Comparison of ENCODE assay signal across 17 mouse cellular contexts in the genomic region with DNA sequence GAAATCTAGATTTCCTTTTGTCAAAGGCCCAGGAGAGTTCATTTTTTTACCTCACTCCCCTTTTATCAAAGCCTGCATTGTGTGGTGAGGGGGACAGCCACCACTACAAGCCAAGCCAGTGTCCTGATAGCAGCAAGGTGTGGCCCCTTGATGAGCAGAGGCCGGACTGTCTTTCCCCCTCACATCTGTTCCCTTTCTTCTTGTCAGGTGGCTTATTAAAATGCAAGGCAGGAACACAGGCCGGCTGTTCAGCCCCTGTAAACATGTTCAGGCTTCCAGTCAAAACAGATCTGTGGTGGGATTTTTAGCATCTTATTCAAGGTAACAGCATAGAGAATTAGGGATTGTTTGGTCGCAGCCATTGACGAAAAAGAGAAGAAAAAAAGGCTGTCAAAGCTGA.
A peak's percentile ranks its signal among the peaks of the same experiment; 100 is the strongest.
DNase-seq lines count a peak whose midpoint lies in the region; ATAC-seq lines count a peak whose summit lies in the region.
"Had no signal": no experiment of that assay in that cellular context is flagged by ENCODE, and none has a peak within 500 bp of the region (broad histone marks: within the 10 kb centered on the region; RNA-seq: fewer than 3 reads in every experiment).

No protein-coding gene starts in this region.

- DNase-seq in forebrain, embryonic 10.5 days (ENCODE audit: extremely low spot score, low spot score): no peak
- peak; percentile 65 for DNase-seq in forebrain, embryonic 14.5 days (ENCODE audit: low spot score)
- DNase-seq in testis, postnatal 10 days (ENCODE audit: low spot score): no peak
- no peak for DNase-seq in right cerebral cortex, postnatal 25 days
- DNase-seq in layer of hippocampus, adult 9-11 months: no peak
- DNase-seq: adrenal gland, adult 8-10 months; cerebellum, adult 8-10 months; kidney, adult 8-10 months; kidney, postnatal 4 days; liver, embryonic 13.5 days; right cerebral cortex, postnatal 4 days had no signal

- H3K9ac ChIP-seq in forebrain, embryonic 14.5 days (ENCODE audit: low read length): no peak overlapping the region
- H3K9ac ChIP-seq in hindbrain, embryonic 16.5 days (ENCODE audit: low read depth, low read length): 0 out of 2 replicates have a peak overlapping the region, but pooled peaks have one; percentile 16
- H3K9ac ChIP-seq in midbrain, embryonic 16.5 days (ENCODE audit: low read depth, low read length): no peak overlapping the region; the same call in 1 of the 2 replicates
- H3K9ac ChIP-seq: embryonic facial prominence, embryonic 15.5 days; heart, embryonic 13.5 days; liver, embryonic 13.5 days had no signal

- H3K36me3 ChIP-seq in forebrain, embryonic 10.5 days (replicated peaks): no peaks in the 10 kb centered on the region
- no peaks in the 10 kb centered on the region for H3K36me3 ChIP-seq in forebrain, embryonic 14.5 days (ENCODE audit: control insufficient read depth, insufficient read depth, low read length)
- no peaks in the 10 kb centered on the region for H3K36me3 ChIP-seq in hindbrain, embryonic 16.5 days (ENCODE audit: control insufficient read depth, insufficient read depth, low read length)
- H3K36me3 ChIP-seq in midbrain, embryonic 16.5 days (ENCODE audit: control insufficient read depth, insufficient read depth, low read length): no peaks in the 10 kb centered on the region
- H3K36me3 ChIP-seq: embryonic facial prominence, embryonic 15.5 days; limb, embryonic 10.5 days; liver, embryonic 13.5 days had no signal

- no peaks in the 10 kb centered on the region for H3K27me3 ChIP-seq in forebrain, embryonic 10.5 days (ENCODE audit: poor library complexity, severe bottlenecking)
- no peaks in the 10 kb centered on the region for H3K27me3 ChIP-seq in forebrain, embryonic 14.5 days (replicated peaks; ENCODE audit: control insufficient read depth, insufficient read depth, low read length)
- H3K27me3 ChIP-seq in hindbrain, embryonic 16.5 days (replicated peaks; ENCODE audit: control insufficient read depth, insufficient read depth, low read length): no peaks in the 10 kb centered on the region
- no peaks in the 10 kb centered on the region for H3K27me3 ChIP-seq in midbrain, embryonic 16.5 days (ENCODE audit: control insufficient read depth, insufficient read depth, low read depth, low read length)
- H3K27me3 ChIP-seq: embryonic facial prominence, embryonic 15.5 days; heart, embryonic 13.5 days; liver, embryonic 13.5 days had no signal

- H3K27ac ChIP-seq in forebrain, embryonic 10.5 days: peak overlapping the region; percentile 54
- peak overlapping the region; percentile 68 for H3K27ac ChIP-seq in forebrain, embryonic 14.5 days (ENCODE audit: low read depth, low read length)
- peak overlapping the region; percentile 61 for H3K27ac ChIP-seq in hindbrain, embryonic 16.5 days (ENCODE audit: low read depth, low read length)
- H3K27ac ChIP-seq in midbrain, embryonic 16.5 days (ENCODE audit: low read length): peak overlapping the region; percentile 61
- H3K27ac ChIP-seq: embryonic facial prominence, embryonic 15.5 days; heart, embryonic 13.5 days; limb, embryonic 10.5 days; liver, embryonic 13.5 days had no signal

- H3K9me3 ChIP-seq in forebrain, embryonic 10.5 days: no peaks in the 10 kb centered on the region
- no peaks in the 10 kb centered on the region for H3K9me3 ChIP-seq in forebrain, embryonic 14.5 days (replicated peaks; ENCODE audit: control insufficient read depth, low read length)
- H3K9me3 ChIP-seq in hindbrain, embryonic 16.5 days (ENCODE audit: control insufficient read depth, low read length): no peaks in the 10 kb centered on the region
- no peaks in the 10 kb centered on the region for H3K9me3 ChIP-seq in midbrain, embryonic 16.5 days (replicated peaks; ENCODE audit: control insufficient read depth, low read length, poor library complexity, severe bottlenecking)
- H3K9me3 ChIP-seq: embryonic facial prominence, embryonic 15.5 days; heart, embryonic 13.5 days; limb, embryonic 10.5 days; liver, embryonic 13.5 days had no signal

- H3K4me1 ChIP-seq in forebrain, embryonic 10.5 days: peaks cover 27% of the 10 kb centered on the region
- H3K4me1 ChIP-seq in forebrain, embryonic 14.5 days (ENCODE audit: control insufficient read depth, insufficient read depth, low read length): peaks cover 30% of the 10 kb centered on the region
- H3K4me1 ChIP-seq in hindbrain, embryonic 16.5 days (ENCODE audit: control insufficient read depth, insufficient read depth, low read depth, low read length): peaks cover 20% of the 10 kb centered on the region
- H3K4me1 ChIP-seq in midbrain, embryonic 16.5 days (ENCODE audit: control insufficient read depth, insufficient read depth, low read length): peaks cover 34% of the 10 kb centered on the region
- H3K4me1 ChIP-seq: liver, embryonic 13.5 days had no signal

- WGBS in forebrain, embryonic 10.5 days: 51% methylated on average over 4 of the region's 4 CpGs
- WGBS in forebrain, embryonic 14.5 days: 2% methylated on average over 4 of the region's 4 CpGs
- 16% methylated on average over 4 of the region's 4 CpGs for WGBS in hindbrain, embryonic 16.5 days
- 13% methylated on average over 4 of the region's 4 CpGs for WGBS in midbrain, embryonic 16.5 days

- H3K4me3 ChIP-seq in forebrain, embryonic 10.5 days: no peak overlapping the region
- H3K4me3 ChIP-seq in forebrain, embryonic 14.5 days (ENCODE audit: low read depth, low read length): no peak overlapping the region
- H3K4me3 ChIP-seq in hindbrain, embryonic 16.5 days (ENCODE audit: low read length): no peak overlapping the region
- no peak overlapping the region for H3K4me3 ChIP-seq in midbrain, embryonic 16.5 days (ENCODE audit: low read depth, low read length)
- H3K4me3 ChIP-seq: embryonic facial prominence, embryonic 15.5 days; heart, embryonic 13.5 days; limb, embryonic 10.5 days; liver, embryonic 13.5 days had no signal

- peak; percentile 65 for ATAC-seq in forebrain, embryonic 14.5 days
- peak; percentile 25; the same call in 1 of the 2 replicates for ATAC-seq in hindbrain, embryonic 16.5 days
- ATAC-seq in midbrain, embryonic 16.5 days: no peak
- ATAC-seq: lung, postnatal 0 days had no signal

- H3K4me2 ChIP-seq in forebrain, embryonic 14.5 days (ENCODE audit: low read length): no peak overlapping the region
- no peak overlapping the region for H3K4me2 ChIP-seq in hindbrain, embryonic 16.5 days (ENCODE audit: low read length)
- H3K4me2 ChIP-seq in midbrain, embryonic 16.5 days (ENCODE audit: low read length): no peak overlapping the region
- H3K4me2 ChIP-seq: embryonic facial prominence, embryonic 15.5 days; heart, embryonic 13.5 days; liver, embryonic 13.5 days had no signal
